Mouse (Mus musculus) liver, adult 2 months (tissue): ENCODE results near the gene Hs6st3. TPM values are rescaled to one million over a fixed set of nuclear protein-coding genes. Genes with fewer than 3 reads are reported as not detected.

Experiments used
- DNase-seq: peaks from one replicate; pipeline ENCODE4 v3.0.0-alpha.2; 2011; ENCODE audit warnings: low read depth, low spot score; ENCODE audit errors: extremely low read depth
- H3K27ac ChIP-seq: fragments of 200-500 bp; replicated peaks from 2 replicates; pipeline ENCODE4 v1.5.1; 2012; ENCODE audit warnings: low read depth, mild to moderate bottlenecking, control low read depth, inconsistent platforms, low read length; ENCODE audit not compliant: insufficient read depth
- H3K27me3 ChIP-seq: fragments of 200-500 bp; 2 replicates; pipeline ENCODE4 v1.6.1; 2012; ENCODE audit warnings: mild to moderate bottlenecking, moderate library complexity, low read length, inconsistent platforms; ENCODE audit not compliant: control insufficient read depth, insufficient read depth
- H3K36me3 ChIP-seq: fragments of 200-500 bp; 2 replicates; pipeline ENCODE4 v1.6.1; 2012; ENCODE audit warnings: low read length, inconsistent platforms; ENCODE audit not compliant: control insufficient read depth, insufficient read depth
- H3K4me1 ChIP-seq: fragments of 200-500 bp; 2 replicates; pipeline ENCODE4 v1.6.1; 2011; ENCODE audit warnings: low read length; ENCODE audit not compliant: control insufficient read depth, insufficient read depth
- H3K4me3 ChIP-seq: fragments of 200-500 bp; 2 replicates; pipeline ENCODE4 v1.5.1; 2011; ENCODE audit warnings: low read depth, mild to moderate bottlenecking, control low read depth, low read length, moderate library complexity; ENCODE audit not compliant: insufficient read depth
- H3K79me2 ChIP-seq: fragments of 200-500 bp; 2 replicates; pipeline ENCODE4 v1.6.1; 2012; ENCODE audit warnings: inconsistent platforms, mild to moderate bottlenecking, low read length, moderate library complexity; ENCODE audit not compliant: control insufficient read depth, insufficient read depth
- H3K9ac ChIP-seq: fragments of 200-500 bp; 2 replicates; pipeline ENCODE4 v1.6.1; 2012; ENCODE audit warnings: low read depth, mild to moderate bottlenecking, control low read depth, inconsistent platforms, low read length
- CTCF ChIP-seq: fragments of 200-500 bp; IDR thresholded peaks from 2 replicates; pipeline ENCODE4 v1.5.1; 2011; ENCODE audit warnings: low read depth, low read length, control low read depth
- POLR2A ChIP-seq: fragments of 200-500 bp; IDR thresholded peaks from 2 replicates; pipeline ENCODE4 v1.6.1; 2011; ENCODE audit warnings: low read length, control low read depth; ENCODE audit not compliant: insufficient read depth; ENCODE audit errors: extremely low read depth
- WGBS: fragments of 180-500 bp; shearing (Covaris S2); methylation state at CpG from one replicate; pipeline ENCODE4 v1.1.7; 2018; 5-methylcytosine and 5-hydroxymethylcytosine counted together
- polyA plus RNA-seq: library from polyadenylated mRNA; depleted of rRNA; stranded (reverse); fragments of >200 nt; gene quantifications from 2 replicates; pipeline ENCODE4 v1.2.3, GENCODE M21; 2012
- total RNA-seq: library from RNA; depleted of rRNA; stranded (reverse); fragments of >200 nt; gene quantifications from 2 replicates; pipeline ENCODE4 v1.2.3, GENCODE M21; 2014

Hs6st3 gene
- total and polyA plus RNA-seq, 2 experiments = 0.06 to 0.09 TPM

DNA sequence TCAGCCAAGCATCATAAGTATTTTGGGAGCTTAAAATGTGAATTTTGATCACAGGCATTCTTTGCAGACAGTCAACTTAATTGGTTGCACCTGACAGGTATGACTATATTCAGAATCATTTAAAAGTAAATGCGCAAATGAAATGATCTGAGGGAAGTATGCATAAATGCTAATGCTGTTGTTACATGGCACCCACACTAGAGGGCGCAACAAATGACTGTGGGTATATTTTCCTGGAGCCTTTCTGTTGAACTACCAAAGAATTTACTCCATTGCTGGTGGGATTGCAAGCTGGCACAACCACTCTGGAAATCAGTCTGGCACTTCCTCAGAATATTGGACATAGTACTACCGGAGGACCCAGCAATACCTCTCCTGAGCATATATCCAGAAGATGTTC lies 145.8 kb downstream of the Hs6st3 start:
- H3K36me3 ChIP-seq = no peaks in the 10 kb centered on the region

DNA sequence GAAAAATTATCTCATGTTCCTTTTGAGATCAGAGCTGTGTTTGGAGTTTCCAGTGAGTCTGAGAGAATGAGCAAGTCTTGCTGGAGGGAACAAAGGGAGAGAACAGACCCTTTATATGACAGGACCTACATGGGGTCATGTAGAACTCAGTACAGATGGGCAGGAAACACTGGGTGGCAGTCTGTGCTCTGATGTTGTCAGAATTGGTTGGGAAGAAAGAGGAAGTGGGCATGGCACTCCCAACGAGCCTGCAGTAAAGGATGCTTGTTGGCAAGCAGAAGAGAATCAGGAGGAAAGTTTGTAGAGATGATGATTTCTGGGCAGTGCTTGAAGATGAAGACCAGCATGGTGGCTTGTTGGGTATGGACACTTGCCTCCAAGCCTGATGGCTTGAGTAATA lies 151.5 kb downstream of the Hs6st3 start:
- Histone ChIP-seq H3K4me3 (no peak overlapping the region), H3K79me2 (no peaks in the 10 kb centered on the region), H3K27me3 (no peaks in the 10 kb centered on the region), H3K36me3 (no peaks in the 10 kb centered on the region), H3K27ac (no peak overlapping the region), H3K4me1 (no peaks in the 10 kb centered on the region), H3K9ac (no peak overlapping the region)
- no peak for DNase-seq
- TF ChIP-seq POLR2A (no peak), CTCF (no peak)
- WGBS = 35% methylated on average over 1 of the region's 1 CpGs

More for the DNA sequence above, 145.8 kb downstream of the Hs6st3 start:
- no peak for TF ChIP-seq POLR2A
- no peak for TF ChIP-seq CTCF
- Histone ChIP-seq H3K9ac (no peak overlapping the region), H3K79me2 (no peaks in the 10 kb centered on the region), H3K4me3 (no peak overlapping the region), H3K4me1 (no peaks in the 10 kb centered on the region), H3K27me3 (no peaks in the 10 kb centered on the region), H3K27ac (no peak overlapping the region)
- 81% methylated on average over 3 of the region's 3 CpGs for WGBS
- DNase-seq = no peak

DNA sequence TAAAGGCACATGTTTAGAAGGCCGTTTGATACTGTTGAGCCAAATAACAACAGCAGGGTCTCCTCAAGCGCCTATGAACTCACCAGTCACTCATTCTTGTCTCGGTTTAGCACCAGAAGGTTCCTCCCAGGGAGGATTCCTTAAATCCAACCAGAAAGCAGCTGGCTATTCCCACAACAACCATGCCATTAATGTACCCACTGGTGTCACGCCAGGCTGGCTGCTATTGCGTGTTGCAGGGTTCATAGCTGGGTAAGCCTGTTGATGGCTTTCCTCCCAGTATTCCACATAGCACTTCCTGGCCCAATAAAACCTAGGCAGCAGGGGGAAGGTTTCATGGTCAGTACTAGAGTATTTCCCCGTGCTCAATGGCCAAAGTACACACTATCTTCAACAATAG lies 155.9 kb downstream of the Hs6st3 start:
- DNase-seq = no peak
- Histone ChIP-seq H3K36me3 (no peaks in the 10 kb centered on the region), H3K79me2 (no peaks in the 10 kb centered on the region), H3K4me3 (no peak overlapping the region), H3K27me3 (no peaks in the 10 kb centered on the region), H3K9ac (no peak overlapping the region), H3K4me1 (no peaks in the 10 kb centered on the region), H3K27ac (no peak overlapping the region)
- TF ChIP-seq POLR2A (no peak), CTCF (no peak)
- WGBS = 85% methylated on average over 6 of the region's 6 CpGs

DNA sequence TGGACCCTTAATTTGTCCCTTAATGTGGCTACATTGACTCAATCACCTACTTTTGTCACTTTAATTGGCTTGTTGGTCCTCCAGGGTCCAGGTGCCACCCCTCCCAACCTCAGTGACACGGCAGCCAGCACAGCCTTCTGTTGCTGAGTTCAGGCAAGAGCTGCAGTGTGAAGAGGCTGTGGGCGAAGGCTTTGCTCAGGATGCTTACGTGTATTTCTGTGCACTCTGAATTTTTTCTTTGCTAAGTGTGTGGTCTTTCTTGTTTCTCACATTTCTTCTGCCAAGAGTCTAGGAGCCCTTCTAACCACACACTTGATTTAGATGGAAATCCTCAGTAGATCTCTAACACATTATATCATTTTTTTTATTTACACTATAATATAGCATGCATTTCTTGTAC lies 168.3 kb downstream of the Hs6st3 start:
- WGBS = 76% methylated on average over 3 of the region's 3 CpGs
- no peaks in the 10 kb centered on the region for H3K36me3 ChIP-seq
- no peaks in the 10 kb centered on the region for H3K79me2 ChIP-seq

DNA sequence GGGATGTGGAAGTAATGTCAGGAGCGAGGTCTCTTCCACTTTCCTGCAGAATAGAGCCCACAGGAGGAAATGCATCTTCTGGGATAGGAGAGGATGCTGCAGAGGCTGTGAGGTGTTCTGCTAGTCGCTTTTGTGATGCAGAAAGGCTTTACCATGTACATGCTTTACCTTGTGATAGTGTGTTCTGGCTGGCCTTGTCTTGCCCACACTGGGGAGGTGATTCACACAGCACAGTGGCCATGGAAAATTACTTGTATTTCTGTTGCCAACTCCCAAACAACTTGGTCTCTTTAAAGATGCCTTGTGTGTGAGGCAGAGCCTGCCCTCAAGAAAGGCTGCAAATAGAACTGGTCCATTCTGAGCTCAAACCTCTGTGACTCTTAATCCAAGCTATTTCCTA lies 180.2 kb downstream of the Hs6st3 start:
- H3K36me3 ChIP-seq = no peaks in the 10 kb centered on the region
- no peaks in the 10 kb centered on the region for H3K27me3 ChIP-seq
- DNase-seq = no peak
- H3K9ac ChIP-seq = no peak overlapping the region
- TF ChIP-seq POLR2A (no peak), CTCF (no peak)
- no peak overlapping the region for H3K27ac ChIP-seq
- no peaks in the 10 kb centered on the region for H3K79me2 ChIP-seq
- H3K4me1 ChIP-seq = no peaks in the 10 kb centered on the region
- H3K4me3 ChIP-seq = no peak overlapping the region
- 76% methylated on average over 2 of the region's 2 CpGs for WGBS

More for the DNA sequence above, 168.3 kb downstream of the Hs6st3 start:
- no peaks in the 10 kb centered on the region for H3K27me3 ChIP-seq
- H3K27ac ChIP-seq = no peak overlapping the region
- H3K4me3 ChIP-seq = no peak overlapping the region
- H3K4me1 ChIP-seq = no peaks in the 10 kb centered on the region
- no peak for TF ChIP-seq POLR2A
- no peak for TF ChIP-seq CTCF
- no peak for DNase-seq
- no peak overlapping the region for H3K9ac ChIP-seq

DNA sequence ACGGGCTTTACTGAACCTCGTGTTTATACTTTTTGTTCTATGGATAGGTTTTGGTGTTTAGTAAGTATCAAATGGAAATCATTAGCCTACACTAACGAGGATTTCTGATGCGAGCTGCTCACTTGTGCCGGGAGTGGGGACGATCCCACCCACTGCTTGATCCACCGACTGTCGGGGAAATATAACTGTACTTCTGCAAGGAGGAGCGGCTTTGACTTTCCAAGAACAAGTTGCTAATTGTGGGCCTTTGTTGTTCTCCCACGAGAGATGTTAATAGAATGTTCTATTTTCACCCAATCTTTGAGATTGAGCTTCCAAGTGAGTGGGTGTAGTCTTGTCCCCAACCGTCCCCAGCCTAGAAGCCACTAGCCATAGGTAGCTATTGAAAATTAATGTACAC lies 209.1 kb downstream of the Hs6st3 start:
- Histone ChIP-seq H3K36me3 (no peaks in the 10 kb centered on the region), H3K79me2 (no peaks in the 10 kb centered on the region), H3K27ac (no peak overlapping the region), H3K27me3 (no peaks in the 10 kb centered on the region), H3K4me3 (no peak overlapping the region), H3K4me1 (no peaks in the 10 kb centered on the region), H3K9ac (no peak overlapping the region)
- TF ChIP-seq POLR2A = no peak
- no peak for TF ChIP-seq CTCF
- DNase-seq = no peak
- WGBS = 88% methylated on average over 11 of the region's 11 CpGs
